Mouse (Mus musculus) heart, embryonic 12.5 days (tissue): Measurements from ENCODE around the gene Mblac2. TPM values are rescaled to one million over a fixed set of nuclear protein-coding genes. Genes with fewer than 3 reads are reported as not detected.

ENCODE experiments used
- polyA plus RNA-seq: library from polyadenylated mRNA; unstranded; fragments of >200 nt; fragmentation: Nextera tagmentation; extraction: Ambion mirVana; gene quantifications from 2 replicates; pipeline ENCODE4 v1.2.1, GENCODE M21; 2016

Gene Mblac2
- polyA plus RNA-seq, 1 experiment from 2014 or later = 4.8 TPM

Other genes starting within 250 kb of the Mblac2 start
- gene Adgrv1, start 78.2 kb upstream of the Mblac2 start, polyA plus RNA-seq = 1.2 and 1.5 TPM in 2 replicates
- 25.4 and 28.2 TPM in 2 replicates for gene Lysmd3, start 53.7 kb upstream of the Mblac2 start, polyA plus RNA-seq
- 19.7 and 20.7 TPM in 2 replicates for gene Polr3g, start 328 bp upstream of the Mblac2 start, polyA plus RNA-seq
- gene Cetn3, start 71.7 kb downstream of the Mblac2 start, polyA plus RNA-seq = 231 TPM in 2 replicates